Mouse (Mus musculus) left cerebral cortex, adult 8-10 months (tissue): ENCODE measurements at regions not wholly inside any gene's neighbourhood (a gene's known extent, or its start where the extent isn't known, plus 50 kb on each side); places are given as distances from the start of the nearest gene placed in this dataset.

ENCODE experiments used
- DNase-seq, 2 experiments: peaks; one replicate each; pipeline ENCODE4 v3.0.0; 2022; ENCODE audit warnings: low spot score in 2 of 2

GRCm38 (mm10) chr12:22951956-22952355 lies 828.1 kb downstream of the Gm10330 start:
- peak; percentile 4 to 20 for DNase-seq

DNA sequence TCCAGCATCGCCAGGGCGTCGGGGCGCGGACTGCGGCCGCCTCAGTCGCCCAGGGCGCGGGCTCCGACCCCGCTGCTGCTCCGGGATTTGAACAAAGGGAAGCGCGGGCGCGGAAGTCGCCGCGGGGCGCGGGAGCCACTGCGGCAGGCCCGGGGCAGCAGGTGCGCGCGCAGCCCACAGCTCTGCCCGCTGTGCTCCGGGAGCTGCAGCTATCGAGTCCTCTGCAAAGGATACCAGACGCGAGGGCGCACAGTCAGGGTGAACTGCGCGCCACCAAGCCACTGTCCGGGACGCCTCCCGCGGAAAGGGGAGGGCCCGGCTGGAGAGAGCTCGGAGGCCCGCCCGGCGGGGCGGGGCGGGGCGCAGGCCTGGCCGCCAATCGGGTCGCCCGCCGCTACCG lies 873.9 kb downstream of the Gm10330 start:
- peak; percentile 1 to 4 for DNase-seq
